Mouse (Mus musculus) C2C12 (cell line): Measurements from ENCODE around the gene Pip5k1a.

ENCODE experiments used
- CTCF ChIP-seq: IDR thresholded peaks from one replicate; pipeline ENCODE4 v1.5.1; 2011; ENCODE audit not compliant: control insufficient read depth, insufficient read depth, insufficient read length
- MAX ChIP-seq: IDR thresholded peaks from one replicate; pipeline ENCODE4 v1.6.1; 2011; ENCODE audit warnings: mild to moderate bottlenecking, control low read depth
- MYOD1 ChIP-seq: IDR thresholded peaks from one replicate; pipeline ENCODE4 v1.6.1; 2011; ENCODE audit warnings: low read depth; ENCODE audit not compliant: control insufficient read depth, insufficient read length
- USF1 ChIP-seq: IDR thresholded peaks from one replicate; pipeline ENCODE4 v1.6.1; 2011; ENCODE audit warnings: low read depth, mild to moderate bottlenecking, control low read depth, moderate library complexity

DNA sequence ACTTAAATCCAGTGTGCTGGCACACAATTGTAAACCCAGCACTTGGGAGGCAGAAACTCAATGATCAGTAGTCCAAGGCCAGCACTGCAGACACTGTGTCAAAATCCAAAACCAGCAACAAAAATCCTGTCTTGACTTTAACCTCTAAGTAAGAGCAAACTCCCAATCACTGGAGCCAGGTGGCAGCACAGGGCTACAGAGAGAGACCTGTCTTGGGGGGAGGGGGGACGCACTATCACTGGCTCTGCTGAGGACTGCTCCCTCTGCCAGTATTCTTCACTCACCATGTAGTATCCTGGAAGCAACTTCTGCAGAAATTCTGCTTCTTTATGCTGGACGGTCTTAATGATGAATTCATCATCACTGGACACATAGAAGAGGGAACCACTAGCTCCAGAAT, 35.1 kb downstream of the Pip5k1a start:
- no peak for TF ChIP-seq MYOD1
- no peak for TF ChIP-seq USF1
- TF ChIP-seq CTCF = no peak
- TF ChIP-seq MAX = no peak
